Mouse (Mus musculus): Measurements from ENCODE around the gene Kcnrg.
A peak's percentile ranks its signal among the peaks of the same experiment; 100 is the strongest.

Gene Kcnrg

DNA sequence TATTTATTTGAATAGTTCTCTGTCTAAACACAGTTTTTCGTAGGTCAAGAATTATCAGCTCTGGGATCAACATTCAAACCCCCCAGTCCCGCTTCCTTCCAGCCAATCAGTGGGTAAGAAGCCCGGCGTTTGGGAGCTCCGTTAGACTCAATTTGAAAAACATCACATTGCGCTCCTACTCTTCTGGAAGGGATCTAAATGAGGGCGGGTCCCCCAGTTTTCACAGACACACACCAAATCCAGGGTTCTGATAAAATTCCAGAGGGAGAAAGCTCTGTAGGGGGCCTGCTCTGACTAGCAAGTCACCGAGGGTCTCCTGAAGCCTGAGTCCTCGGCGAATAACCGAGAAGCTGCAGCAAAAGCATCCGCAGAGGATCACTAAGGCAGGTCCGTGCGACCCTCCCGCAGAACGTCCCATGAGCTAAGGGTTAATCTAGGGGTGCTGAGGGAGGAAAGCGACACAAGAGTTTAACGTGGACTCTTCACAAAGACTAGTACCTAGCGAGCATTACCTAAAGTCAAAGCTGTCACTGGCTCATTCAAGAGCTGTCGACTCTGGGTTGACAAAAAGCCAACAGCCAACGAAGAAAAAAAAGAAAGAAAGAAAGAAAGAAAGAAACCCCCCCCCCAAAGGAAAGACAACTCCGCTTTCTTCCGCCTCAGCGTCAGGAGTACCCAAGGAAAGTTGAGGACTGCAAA is 40.1 kb downstream of the Kcnrg start:
- peak; percentile 37 to 48 for DNase-seq

DNA sequence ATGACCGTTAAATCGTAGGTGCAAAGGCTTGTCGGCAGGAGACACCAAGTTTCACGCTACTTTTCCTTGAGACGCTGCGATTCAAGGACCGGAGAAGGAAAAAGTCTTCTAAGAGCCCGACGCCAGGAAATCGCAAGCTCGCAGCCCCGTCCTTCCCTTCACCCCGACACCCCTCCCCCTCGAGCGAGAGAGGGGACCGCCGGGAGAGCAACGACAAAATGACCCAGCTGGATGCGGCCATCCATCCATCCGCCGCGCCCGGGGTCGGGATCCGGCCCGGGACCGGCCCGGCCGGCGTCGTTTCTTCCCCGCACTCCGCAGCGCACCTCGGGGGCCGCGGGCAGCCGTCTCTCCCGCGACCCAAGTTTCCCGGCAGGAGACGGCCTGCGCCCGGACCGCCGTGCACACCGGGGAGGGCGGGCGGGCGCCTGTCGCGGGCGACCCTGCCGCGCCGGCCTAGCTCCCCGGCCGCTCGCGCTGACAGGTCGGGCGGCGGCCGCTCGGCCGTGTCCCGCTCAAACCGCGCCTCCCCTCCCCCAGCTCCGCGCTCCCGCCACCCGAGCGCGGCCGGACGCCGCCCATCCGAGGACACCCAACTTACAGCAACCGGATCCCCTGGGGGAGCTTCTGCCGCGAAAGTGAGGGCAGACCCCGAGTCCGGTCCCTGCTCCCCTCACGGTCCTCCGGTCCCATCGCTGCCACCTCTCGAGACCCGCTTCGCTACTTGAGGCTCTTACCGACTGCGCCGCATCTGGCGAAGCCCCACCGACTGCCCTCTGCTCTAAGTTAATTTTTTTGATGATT is 40.8 kb downstream of the Kcnrg start:
- DNase-seq: peak in 1 of 2 experiments; percentile 64

DNA sequence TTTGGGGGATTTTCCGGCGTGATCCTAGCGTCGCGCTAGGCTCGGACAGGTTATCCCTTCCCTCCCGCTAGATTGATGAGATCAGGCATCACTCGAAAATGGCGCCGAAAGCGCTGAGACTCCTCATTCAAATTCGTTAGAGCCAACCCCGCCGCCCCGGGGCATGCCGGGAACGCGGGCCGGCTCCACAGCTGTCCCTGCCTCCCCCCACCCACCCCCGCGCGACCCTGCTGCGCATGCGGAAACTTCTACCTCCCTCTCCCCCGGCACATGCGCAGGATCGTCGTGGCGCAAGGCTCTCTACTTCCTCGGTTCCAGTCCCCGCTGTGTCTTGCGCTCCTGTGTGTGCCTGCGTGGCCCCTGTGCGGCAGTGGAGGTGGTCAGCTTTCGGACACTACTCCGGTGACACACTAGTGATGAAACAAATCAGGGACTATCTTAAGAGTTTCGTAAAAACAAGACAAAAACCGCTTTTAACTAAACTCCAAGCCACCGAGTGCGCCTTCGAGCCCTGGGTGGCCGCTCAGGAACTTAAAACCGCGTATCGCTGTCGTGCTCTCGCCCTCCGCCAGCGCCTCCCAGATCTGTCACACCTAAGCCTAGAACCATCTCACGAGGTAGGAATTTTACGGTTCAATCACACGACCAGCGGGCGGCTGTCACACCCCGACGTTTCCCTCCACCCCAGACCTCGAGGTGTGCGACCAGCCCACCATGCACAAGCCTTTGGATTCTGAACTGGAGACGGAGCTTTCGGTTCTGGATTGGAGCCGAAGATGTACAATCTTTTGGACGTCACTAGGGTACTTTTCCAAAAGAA is 41.6 kb downstream of the Kcnrg start:
- peak; percentile 97 to 98 for DNase-seq

DNA sequence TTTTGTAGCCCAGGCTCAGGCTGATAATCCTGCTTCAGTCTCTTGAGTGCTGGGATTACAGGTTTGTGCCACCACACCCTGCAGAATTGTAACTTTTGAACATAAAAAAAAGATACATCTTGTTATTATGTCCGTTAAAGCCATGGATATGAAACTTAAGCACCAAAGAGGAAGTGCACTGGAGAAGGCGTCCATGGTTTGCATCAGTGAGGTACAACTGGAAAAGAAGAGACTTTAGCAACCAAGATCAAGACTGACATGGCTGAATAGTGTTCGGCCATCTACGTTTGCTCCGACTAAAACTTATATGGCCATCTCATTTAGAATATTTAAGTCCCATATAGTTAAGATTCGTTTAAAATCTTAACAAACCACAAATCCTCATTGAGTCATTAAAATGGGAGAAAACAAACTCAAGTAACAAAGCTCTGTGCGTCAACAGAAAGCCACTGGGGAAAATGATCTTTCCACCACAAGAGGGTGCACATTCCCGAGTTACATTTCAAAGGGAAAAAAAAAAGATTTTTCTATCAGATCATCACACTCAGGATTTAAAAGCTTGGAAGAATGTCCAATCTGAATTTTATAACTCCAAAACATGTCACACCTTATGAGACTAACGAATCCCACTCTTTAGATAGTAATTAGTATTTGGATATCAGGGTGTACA is 43.2 kb downstream of the Kcnrg start:
- peak; percentile 69 to 72 for DNase-seq

DNA sequence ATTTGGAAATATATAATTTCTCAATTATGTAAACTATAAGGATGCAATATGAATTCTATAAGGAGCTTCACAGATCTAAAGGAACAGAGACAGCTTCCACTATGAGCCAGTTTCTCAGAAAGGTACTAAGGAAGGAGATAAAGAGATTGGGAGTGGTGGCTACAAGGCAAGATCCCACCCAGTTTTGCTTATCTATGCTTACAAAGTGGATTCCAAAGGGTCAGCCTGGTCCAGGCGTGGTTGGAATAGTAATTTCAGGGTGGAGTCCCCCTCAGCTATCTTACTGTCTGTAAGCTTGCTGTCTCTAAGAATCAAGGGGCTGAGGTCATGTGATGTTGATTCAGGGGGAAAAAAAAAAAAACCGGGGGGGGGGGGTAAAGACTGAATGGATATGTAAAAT is 49.2 kb downstream of the Kcnrg start:
- no peak for DNase-seq

DNA sequence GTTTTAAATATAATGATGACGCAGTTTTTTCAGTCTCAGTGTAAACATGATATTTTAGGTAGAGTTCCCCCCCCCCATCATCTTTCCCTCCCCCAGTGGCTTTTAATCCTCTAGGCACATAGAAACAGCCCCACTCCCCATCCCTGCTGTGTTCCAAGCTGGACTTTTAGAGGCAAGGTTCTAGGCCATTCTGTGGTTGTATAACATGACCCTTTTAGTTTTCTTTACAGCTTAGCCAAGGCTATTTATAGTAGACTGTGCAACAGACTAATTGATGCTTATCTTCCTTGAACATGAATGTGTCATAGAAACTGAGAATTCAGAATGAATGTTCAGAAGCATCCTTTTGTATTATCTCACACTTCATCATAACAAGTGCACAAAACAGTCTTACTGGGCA is 54.2 kb downstream of the Kcnrg start:
- DNase-seq: peak; percentile 43 to 59

DNA sequence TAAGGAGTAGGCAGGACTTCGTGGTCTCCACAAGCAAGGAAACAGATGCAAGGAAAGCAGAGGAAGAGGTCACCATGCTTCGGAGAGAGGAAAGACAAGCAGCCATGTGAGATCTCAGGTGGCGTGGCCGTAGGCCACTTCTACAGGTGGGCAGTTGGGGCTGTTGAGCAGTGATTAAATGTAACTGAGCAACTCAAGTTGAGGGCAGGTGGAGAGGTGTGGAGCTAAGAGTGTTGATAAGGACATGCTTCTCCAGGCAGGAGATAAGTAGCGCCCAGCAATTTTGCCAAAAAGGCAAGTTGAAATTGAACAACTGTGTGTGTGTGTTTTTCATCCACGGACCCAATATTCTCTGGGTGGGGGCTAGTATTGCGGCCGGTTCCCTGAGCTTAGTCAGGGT is 55.0 kb downstream of the Kcnrg start:
- DNase-seq: no peak
